Mouse (Mus musculus) hematopoietic multipotent progenitor cell, adult 10-12 weeks (in vitro differentiated cells): Measurements from ENCODE around the gene Plagl2. TPM values are rescaled to one million over a fixed set of nuclear protein-coding genes. Genes with fewer than 3 reads are reported as not detected.

Experiments used
- polyA plus RNA-seq: library from polyadenylated mRNA; stranded (reverse); fragments of >175 nt; gene quantifications from 2 replicates; pipeline ENCODE4 v1.2.3, GENCODE M21; 2012; ENCODE audit warnings: low replicate concordance

Gene Plagl2
- polyA plus RNA-seq, result 13.3 and 17.5 TPM in 2 replicates

DNA sequence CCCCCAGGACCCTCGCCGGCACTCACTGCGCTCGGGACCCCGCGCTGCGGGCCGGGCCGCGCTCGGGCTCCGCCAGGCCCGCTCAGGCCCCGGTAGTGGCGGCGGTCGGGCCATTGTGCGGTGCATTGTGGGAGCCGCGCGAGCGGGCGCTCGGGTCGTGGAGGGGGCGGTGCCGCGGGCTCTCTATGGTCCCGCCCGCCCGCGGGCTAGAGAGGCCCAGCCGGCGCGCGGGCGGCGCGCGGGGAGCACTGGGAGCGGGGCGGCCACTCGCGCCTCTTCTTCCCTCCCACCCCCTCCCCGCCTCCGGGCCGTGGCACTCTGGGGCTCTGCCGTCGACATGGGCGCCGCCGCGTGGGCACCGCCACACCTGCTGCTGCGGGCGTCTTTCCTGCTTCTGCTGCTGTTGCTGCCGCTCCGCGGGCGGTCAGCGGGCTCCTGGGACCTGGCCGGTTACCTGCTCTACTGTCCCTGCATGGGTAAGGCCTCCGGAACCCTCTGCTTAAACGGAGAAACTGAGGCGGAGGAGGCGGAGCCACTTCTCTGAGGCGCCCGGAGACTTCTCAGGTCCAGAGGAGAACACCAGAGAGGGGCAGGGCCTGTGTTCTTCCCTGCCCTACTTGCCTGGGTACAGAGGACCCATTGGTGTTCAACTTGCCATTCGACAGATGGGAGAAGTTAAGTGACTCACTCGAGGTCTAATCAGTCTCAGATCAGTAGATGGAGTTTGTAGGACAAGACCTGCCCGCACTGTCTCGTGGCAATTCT, at the start of gene Plagl2, which contains the start of gene Pofut1:
TSS of gene Plagl2 (minus strand) at position 177 of the 765 bp plus-strand sequence.
TSS of gene Pofut1 (plus strand) at position 284 of the 765 bp plus-strand sequence.

DNA sequence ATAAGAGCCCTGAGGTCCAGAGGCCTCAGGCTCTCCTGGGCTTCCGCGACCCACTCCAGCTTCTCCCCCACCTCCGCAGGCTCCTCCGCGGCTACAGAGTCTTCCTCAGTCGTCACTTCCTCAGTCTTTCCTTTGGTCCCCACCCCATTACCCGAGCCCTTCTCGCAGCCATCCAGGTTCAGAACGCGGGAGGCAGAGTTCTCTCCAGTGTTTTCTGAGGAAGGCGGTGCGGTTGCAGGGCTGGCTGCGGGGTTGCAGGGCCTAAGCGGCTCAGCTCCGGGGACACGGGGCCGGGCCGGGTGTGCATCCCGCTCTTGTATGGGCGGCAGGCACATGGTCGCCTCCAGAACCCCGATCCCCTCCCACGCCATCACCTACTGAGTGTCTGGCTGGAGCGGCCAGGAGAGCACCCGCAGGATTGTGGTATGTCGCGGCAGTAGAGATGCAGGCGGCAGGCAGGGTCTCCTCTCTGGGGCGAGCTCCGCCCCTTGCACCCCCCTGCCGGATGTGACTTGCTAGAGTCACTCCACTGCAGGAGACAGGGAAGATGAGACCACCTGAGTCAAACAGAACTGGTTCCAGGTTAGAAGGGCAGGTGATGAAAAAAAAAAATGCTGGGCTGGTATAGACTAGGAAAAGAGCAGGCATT, 16.2 kb downstream of the Plagl2 start, which contains the start of gene Tspyl3:
TSS of gene Tspyl3 (minus strand) at position 496 of the 649 bp plus-strand sequence.

Other genes starting within 250 kb of the Plagl2 start
- 32.6 and 41.6 TPM in 2 replicates for gene Pdrg1, start 226.0 kb downstream of the Plagl2 start, polyA plus RNA-seq
- not detected in 2 replicates for gene Xkr7, start 209.6 kb downstream of the Plagl2 start, polyA plus RNA-seq
- 0.70 TPM in 1 of 2 replicates, not detected in the other for gene Ccm2l, start 175.5 kb downstream of the Plagl2 start, polyA plus RNA-seq
- gene Hck, start 133.0 kb downstream of the Plagl2 start, polyA plus RNA-seq, result 47.9 and 76.5 TPM in 2 replicates
- gene Tm9sf4, start 80.1 kb downstream of the Plagl2 start, polyA plus RNA-seq, result 5.2 and 34.9 TPM in 2 replicates
- 10.6 and 19.3 TPM in 2 replicates for gene Tspyl3, start 16.0 kb downstream of the Plagl2 start, polyA plus RNA-seq
- gene Pofut1, start 107 bp upstream of the Plagl2 start, polyA plus RNA-seq, result 8.9 and 9.6 TPM in 2 replicates
- 3.9 and 4.8 TPM in 2 replicates for gene Kif3b, start 50.0 kb upstream of the Plagl2 start, polyA plus RNA-seq
- gene Asxl1, start 104.4 kb upstream of the Plagl2 start, polyA plus RNA-seq, result 12.8 and 23.1 TPM in 2 replicates